Mouse (Mus musculus): ENCODE data around the gene Klhl42.

GRCm38 (mm10) chr6:147091136-147092120 is at the start of gene Klhl42:
- no peak for TF ChIP-seq CTCF (IDR thresholded peaks at IDR 0.05; ENCODE audit: low read depth)
- no peak for TF ChIP-seq EP300 (IDR thresholded peaks at IDR 0.05; ENCODE audit: low read depth)
